Mouse (Mus musculus) heart, adult 2 months (tissue): ENCODE data around the gene Mag. TPM values are rescaled to one million over a fixed set of nuclear protein-coding genes. Genes with fewer than 3 reads are reported as not detected.
A peak's percentile ranks its signal among the peaks of the same experiment; 100 is the strongest.

ENCODE experiments used
- DNase-seq, 2 experiments: peaks; one replicate each; pipeline ENCODE4 v3.0.0; 2021
- H3K27ac ChIP-seq: fragments of 200-600 bp; 2 replicates; pipeline ENCODE4 v1.8.1; 2022
- H3K27me3 ChIP-seq: fragments of 200-500 bp; 2 replicates; pipeline ENCODE4 v1.6.1; 2012; ENCODE audit warnings: mild to moderate bottlenecking, low read length, inconsistent platforms, mixed read lengths; ENCODE audit not compliant: control insufficient read depth, insufficient read depth
- H3K36me3 ChIP-seq: fragments of 200-500 bp; 2 replicates; pipeline ENCODE4 v1.6.1; 2012; ENCODE audit warnings: low read length, inconsistent platforms; ENCODE audit not compliant: control insufficient read depth, insufficient read depth
- H3K4me1 ChIP-seq: fragments of 200-500 bp; 2 replicates; pipeline ENCODE4 v1.6.1; 2011; ENCODE audit warnings: low read length; ENCODE audit not compliant: control insufficient read depth, insufficient read depth
- H3K4me3 ChIP-seq: fragments of 200-600 bp; 2 replicates; pipeline ENCODE4 v1.8.1; 2022
- H3K79me2 ChIP-seq: fragments of 200-500 bp; replicated peaks from 2 replicates; pipeline ENCODE4 v1.6.1; 2012; ENCODE audit warnings: mild to moderate bottlenecking, inconsistent platforms, low read length, moderate library complexity, mixed read lengths; ENCODE audit not compliant: control insufficient read depth, insufficient read depth
- H3K9ac ChIP-seq: fragments of 200-500 bp; 2 replicates; pipeline ENCODE4 v1.6.1; 2012; ENCODE audit warnings: low read depth, mild to moderate bottlenecking, control low read depth, inconsistent platforms, low read length, mixed read lengths
- CTCF ChIP-seq: fragments of 200-600 bp; IDR thresholded peaks from 2 replicates; pipeline ENCODE4 v1.8.1; 2022; ENCODE audit warnings: antibody characterized with exemption, mild to moderate bottlenecking, moderate library complexity
- EP300 ChIP-seq: fragments of 200-500 bp; IDR thresholded peaks from 2 replicates; pipeline ENCODE4 v1.6.1; 2011; ENCODE audit warnings: low read depth, low read length, control low read depth; ENCODE audit not compliant: insufficient read depth
- POLR2A ChIP-seq: fragments of 200-500 bp; IDR thresholded peaks from 2 replicates; pipeline ENCODE4 v1.6.1; 2011; ENCODE audit warnings: mild to moderate bottlenecking, low read depth, low read length, control low read depth; ENCODE audit not compliant: insufficient read depth
- WGBS: fragments of 180-500 bp; shearing (Covaris S2); methylation state at CpG from one replicate; pipeline ENCODE4 v1.1.7; 2018; 5-methylcytosine and 5-hydroxymethylcytosine counted together
- intact Hi-C: fragments of 180-260 bp; cut with DNase I; formaldehyde crosslinking; loops from one replicate; pipeline ENCODE4 v1.15.1; 2025
- polyA plus RNA-seq: library from polyadenylated mRNA; depleted of rRNA; stranded (reverse); fragments of >200 nt; gene quantifications from 2 replicates; pipeline ENCODE4 v1.2.3, GENCODE M21; 2012
- total RNA-seq, 2 experiments: library from RNA; stranded (reverse); gene quantifications; 2 replicates each; pipeline ENCODE4 v1.2.3; 2021

Gene Mag
- total and polyA plus RNA-seq, 3 experiments = 0.27 TPM; not detected in 2

- WGBS = 33% methylated on average over 4 of the region's 4 CpGs
- H3K9ac ChIP-seq = no peak overlapping the region
- intact Hi-C loops = no loop called here
- H3K36me3 ChIP-seq = no peaks in the 10 kb centered on the region
- TF ChIP-seq POLR2A = no peak
- TF ChIP-seq EP300 = no peak
- TF ChIP-seq CTCF = peak; percentile 56
- H3K79me2 ChIP-seq = no peaks in the 10 kb centered on the region
- peaks cover 4% of the 10 kb centered on the region for H3K27me3 ChIP-seq
- no peak overlapping the region for H3K4me3 ChIP-seq
- H3K4me1 ChIP-seq = no peaks in the 10 kb centered on the region
- DNase-seq = no peak
- H3K27ac ChIP-seq = no peak overlapping the region
Measured at GRCm38 (mm10) chr7:30904042-30904441, 10.6 kb downstream of the Mag start.

- no peak overlapping the region for H3K9ac ChIP-seq
- TF ChIP-seq EP300 (no peak), POLR2A (no peak), CTCF (no peak)
- WGBS = 84% methylated on average over 3 of the region's 3 CpGs
- H3K27ac ChIP-seq = no peak overlapping the region
- no peaks in the 10 kb centered on the region for H3K79me2 ChIP-seq
- intact Hi-C loops = no loop called here
- H3K4me1 ChIP-seq = no peaks in the 10 kb centered on the region
- H3K4me3 ChIP-seq = no peak overlapping the region
- H3K27me3 ChIP-seq = no peaks in the 10 kb centered on the region
- no peaks in the 10 kb centered on the region for H3K36me3 ChIP-seq
- no peak for DNase-seq
Measured at GRCm38 (mm10) chr7:30895217-30895616, 19.5 kb downstream of the Mag start.

GRCm38 (mm10) chr7:30892515-30892914 lies 22.2 kb downstream of the Mag start:
- 60% methylated on average over 3 of the region's 3 CpGs for WGBS
- H3K9ac ChIP-seq = no peak overlapping the region

GRCm38 (mm10) chr7:30891746-30892145 lies 22.9 kb downstream of the Mag start:
- TF ChIP-seq CTCF (no peak), EP300 (no peak), POLR2A (no peak)
- Histone ChIP-seq H3K4me1 (no peaks in the 10 kb centered on the region), H3K4me3 (no peak overlapping the region), H3K79me2 (no peaks in the 10 kb centered on the region), H3K27ac (no peak overlapping the region), H3K36me3 (no peaks in the 10 kb centered on the region), H3K9ac (no peak overlapping the region), H3K27me3 (no peaks in the 10 kb centered on the region)
- no peak for DNase-seq
- 84% methylated on average over 9 of the region's 9 CpGs for WGBS
- intact Hi-C loops = no loop called here

More at GRCm38 (mm10) chr7:30892515-30892914, 22.2 kb downstream of the Mag start:
- Histone ChIP-seq H3K4me3 (no peak overlapping the region), H3K36me3 (no peaks in the 10 kb centered on the region), H3K4me1 (no peaks in the 10 kb centered on the region), H3K27me3 (no peaks in the 10 kb centered on the region), H3K27ac (no peak overlapping the region), H3K79me2 (no peaks in the 10 kb centered on the region)
- DNase-seq = no peak
- TF ChIP-seq POLR2A = no peak
- no peak for TF ChIP-seq CTCF
- TF ChIP-seq EP300 = no peak
- intact Hi-C loops = no loop called here

GRCm38 (mm10) chr7:30890681-30891080 lies 24.0 kb downstream of the Mag start:
- no peaks in the 10 kb centered on the region for H3K36me3 ChIP-seq
- no peaks in the 10 kb centered on the region for H3K79me2 ChIP-seq
- no peaks in the 10 kb centered on the region for H3K27me3 ChIP-seq
- no peak overlapping the region for H3K4me3 ChIP-seq
- 14% methylated on average over 2 of the region's 2 CpGs for WGBS
- no peak for TF ChIP-seq POLR2A
- TF ChIP-seq CTCF = no peak
- no peak for TF ChIP-seq EP300
- H3K4me1 ChIP-seq = no peaks in the 10 kb centered on the region
- DNase-seq = no peak
- no peak overlapping the region for H3K27ac ChIP-seq
- no peak overlapping the region for H3K9ac ChIP-seq
- intact Hi-C loops = no loop called here

- no peak overlapping the region for H3K4me3 ChIP-seq
- intact Hi-C loops = no loop called here
- no peaks in the 10 kb centered on the region for H3K36me3 ChIP-seq
- no peaks in the 10 kb centered on the region for H3K79me2 ChIP-seq
- no peak overlapping the region for H3K27ac ChIP-seq
- TF ChIP-seq EP300 (no peak), CTCF (no peak), POLR2A (no peak)
- no peak overlapping the region for H3K9ac ChIP-seq
- no peaks in the 10 kb centered on the region for H3K4me1 ChIP-seq
- no peaks in the 10 kb centered on the region for H3K27me3 ChIP-seq
- WGBS = 75% methylated on average over 7 of the region's 7 CpGs
- DNase-seq = no peak
Measured at GRCm38 (mm10) chr7:30888786-30889185, 25.9 kb downstream of the Mag start.
